Mouse (Mus musculus) granulocyte monocyte progenitor cell, adult 5-6 weeks (primary cell): ENCODE data around the gene Rbm20. TPM values are rescaled to one million over a fixed set of nuclear protein-coding genes. Genes with fewer than 3 reads are reported as not detected.
"Not testable (repeated sequence)": the region's sequence is repeated elsewhere in the genome, so short reads cannot be mapped to it uniquely, and the experiment has no call there.

Experiments used
- ATAC-seq: replicated peaks from 2 replicates; pipeline ENCODE4 v1.8.0; 2016; ENCODE audit warnings: mild to moderate bottlenecking, moderate TSS enrichment, inconsistent platforms; ENCODE audit not compliant: poor library complexity, severe bottlenecking
- total RNA-seq, 2 experiments: library from RNA; stranded (forward) in 1 of 2; stranded (reverse) in 1 of 2; fragments of 200-712, 200-1000 nt in 1 of 2; fragments of >200 nt in 1 of 2; fragmentation: Nextera tagmentation in 1 of 2; gene quantifications; 2 replicates each; pipeline ENCODE4 v1.2.3; 2014 to 2017

The Rbm20 gene
- total RNA-seq, 2 experiments from 2014 or later: 0.05 to 0.09 TPM

DNA sequence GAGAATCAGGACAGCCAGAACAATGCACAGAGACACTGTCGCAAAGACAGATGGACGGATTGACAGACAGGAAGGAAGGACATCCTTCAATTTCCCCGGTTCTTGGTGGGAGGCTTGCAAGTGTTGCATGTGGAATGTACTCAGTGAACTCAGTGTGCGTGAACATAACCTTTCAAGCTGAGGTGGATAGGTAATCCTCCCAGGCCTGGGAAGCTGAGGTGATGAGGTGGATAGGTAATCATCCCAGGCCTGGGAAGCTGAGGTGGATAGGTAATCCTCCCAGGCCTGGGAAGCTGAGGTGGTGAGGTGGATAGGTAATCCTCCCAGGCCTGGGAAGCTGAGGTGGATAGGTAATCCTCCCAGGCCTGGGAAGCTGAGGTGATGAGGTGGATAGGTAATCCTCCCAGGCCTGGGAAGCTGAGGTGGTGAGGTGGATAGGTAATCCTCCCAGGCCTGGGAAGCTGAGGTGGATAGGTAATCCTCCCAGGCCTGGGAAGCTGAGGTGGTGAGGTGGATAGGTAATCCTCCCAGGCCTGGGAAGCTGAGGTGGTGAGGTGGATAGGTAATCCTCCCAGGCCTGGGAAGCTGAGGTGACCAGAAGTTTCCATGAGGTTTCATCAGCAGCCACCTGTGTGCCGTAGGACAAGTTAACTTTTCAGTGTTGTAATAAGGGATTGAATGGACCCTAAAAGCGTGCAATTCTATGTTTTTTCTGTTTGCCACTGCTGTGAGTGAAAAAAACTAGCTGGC lies 129.6 kb downstream of the Rbm20 start:
- ATAC-seq: not testable (repeated sequence)

DNA sequence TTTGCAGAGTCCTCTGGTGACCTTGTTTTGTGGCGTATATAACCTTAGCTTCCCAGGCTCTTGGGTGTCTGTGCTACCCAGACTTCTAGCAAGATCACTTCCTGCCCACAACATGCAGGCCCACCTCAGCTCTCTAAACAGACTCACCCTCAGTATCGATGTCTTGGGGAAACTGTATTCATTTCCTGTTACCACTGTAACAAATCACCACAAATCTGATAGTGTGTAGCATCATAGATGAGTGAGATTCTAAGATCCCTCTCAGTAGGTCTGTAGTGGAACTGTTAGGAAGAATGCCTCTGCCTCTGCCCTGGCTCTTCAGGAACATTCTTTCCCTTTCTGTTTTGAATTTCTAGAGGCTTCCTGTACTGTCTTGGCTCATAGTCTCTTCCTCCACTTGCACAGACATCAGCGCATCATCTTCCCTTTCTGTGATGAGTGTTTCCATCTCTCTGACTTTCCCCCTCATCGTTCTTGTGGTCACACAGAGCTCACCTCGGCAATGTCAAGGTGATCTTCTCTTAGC lies 130.2 kb downstream of the Rbm20 start:
- ATAC-seq: peak; percentile 60

DNA sequence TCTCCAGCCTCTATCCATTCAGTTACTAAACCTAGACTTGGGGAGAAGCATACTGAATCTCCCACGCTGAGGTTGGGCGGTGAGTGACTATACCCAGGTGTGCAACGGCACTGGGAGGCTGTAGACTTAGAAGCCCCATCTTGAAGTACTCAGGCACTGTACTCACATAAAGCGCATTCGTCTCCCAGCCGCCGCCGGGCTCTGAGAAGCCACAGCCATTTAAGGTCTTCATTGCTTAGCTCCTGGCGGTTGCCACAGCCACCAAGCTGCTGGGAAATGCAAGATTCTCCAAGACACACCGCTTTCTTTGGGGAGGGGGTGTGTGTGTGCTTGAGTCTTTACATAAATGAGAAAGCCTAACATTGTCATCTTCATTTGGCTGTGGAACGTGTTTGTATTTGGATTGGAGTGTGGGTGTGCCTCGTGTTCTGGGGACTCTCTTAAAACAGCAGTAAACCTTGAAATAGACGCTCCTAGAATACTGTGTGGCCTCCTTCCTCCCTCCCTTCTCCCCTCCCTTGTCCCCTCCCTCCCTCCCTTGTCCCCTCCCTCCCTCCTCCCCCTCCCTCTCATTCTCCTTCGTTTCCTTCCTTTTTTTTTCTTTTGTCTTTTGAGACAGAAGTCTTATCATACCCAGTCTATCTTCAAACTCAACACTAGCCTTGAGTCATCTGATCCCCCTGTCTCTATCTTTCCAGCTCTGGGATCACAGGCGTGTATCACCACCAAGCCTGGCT lies 131.1 kb downstream of the Rbm20 start:
- peak; percentile 29 for ATAC-seq

DNA sequence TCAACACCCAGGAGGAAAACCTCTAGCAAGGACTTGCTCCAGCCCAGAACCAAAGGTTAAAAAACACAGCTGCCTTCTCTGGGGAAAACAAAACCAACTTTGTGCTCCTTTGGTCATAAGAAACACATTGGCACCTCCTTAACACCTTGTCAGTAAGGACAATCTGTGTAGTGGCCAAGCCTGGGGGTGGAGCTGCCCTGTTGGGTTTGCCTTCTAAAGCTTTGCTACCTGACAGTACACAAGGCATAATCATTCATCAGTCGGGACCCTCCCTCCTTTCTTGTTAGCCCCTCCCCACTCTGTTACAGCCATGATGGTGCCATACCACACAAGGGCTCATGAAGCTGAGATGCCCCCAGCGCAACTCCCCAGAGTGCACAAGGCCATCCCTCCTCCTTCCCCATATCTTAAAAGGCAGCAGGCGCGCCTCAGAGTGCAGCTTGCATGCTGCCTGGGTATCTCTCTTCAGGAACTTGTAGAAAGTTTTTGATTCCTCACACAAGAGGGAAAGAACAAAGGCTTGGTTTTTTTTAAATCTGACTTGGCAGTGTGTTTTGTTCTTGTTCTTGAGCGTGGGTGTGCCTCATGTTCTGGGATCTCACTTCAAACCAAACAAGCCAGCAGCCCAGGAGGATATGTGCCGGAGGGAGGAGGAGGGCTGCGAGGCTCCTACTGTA lies 132.2 kb downstream of the Rbm20 start:
- no peak for ATAC-seq

DNA sequence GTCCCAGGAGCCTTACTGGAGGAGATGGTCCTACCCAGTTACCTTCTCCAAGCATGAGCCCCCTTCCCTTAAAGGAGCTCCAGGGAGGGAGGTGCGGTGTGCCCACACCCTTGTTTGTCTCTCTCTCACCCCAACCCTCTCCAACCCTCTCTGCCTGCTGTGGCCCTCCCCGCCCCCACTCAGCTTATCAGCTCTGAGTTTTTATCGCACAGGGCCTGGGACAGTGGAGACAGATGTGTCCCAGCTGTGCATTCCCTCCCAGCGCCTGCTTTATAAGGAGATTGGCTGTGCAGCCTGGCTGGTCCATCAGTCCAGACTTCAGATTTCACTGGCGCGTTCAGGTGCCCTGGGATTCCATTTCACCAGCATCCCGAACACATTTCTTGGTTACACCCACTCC lies 132.9 kb downstream of the Rbm20 start:
- ATAC-seq: no peak

DNA sequence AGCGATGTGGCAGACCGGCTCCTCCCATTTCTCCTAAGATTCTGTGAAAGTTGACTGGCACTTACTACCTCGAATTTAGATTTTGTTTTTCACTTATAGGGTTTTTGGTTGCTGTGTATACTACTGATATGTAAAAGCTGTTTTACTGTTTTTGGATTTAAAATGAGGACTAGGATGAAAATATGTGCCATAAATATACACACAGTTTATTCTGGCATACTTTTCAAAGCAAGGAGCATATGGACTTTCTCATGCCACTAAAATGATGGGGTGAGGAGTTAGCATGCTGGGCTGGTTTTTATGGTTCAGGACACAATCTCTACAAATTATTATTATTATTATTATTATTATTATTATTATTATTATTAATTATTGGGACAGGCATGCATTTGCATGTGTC lies 133.5 kb downstream of the Rbm20 start:
- ATAC-seq: no peak

DNA sequence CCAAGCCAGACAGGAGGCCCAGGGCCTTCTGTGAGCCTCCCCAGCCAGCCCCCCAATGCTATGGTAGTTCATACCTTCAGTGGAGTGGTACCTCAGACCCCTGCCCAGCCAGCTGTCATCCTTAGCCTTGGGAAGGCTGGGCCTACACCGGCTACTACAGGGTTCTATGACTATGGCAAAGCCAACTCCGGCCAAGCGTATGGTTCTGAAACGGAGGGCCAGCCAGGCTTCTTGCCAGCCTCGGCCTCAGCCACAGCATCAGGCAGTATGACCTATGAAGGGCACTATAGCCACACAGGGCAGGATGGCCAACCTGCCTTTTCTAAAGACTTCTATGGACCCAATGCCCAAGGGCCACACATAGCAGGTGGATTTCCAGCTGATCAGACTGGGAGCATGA lies 136.5 kb downstream of the Rbm20 start:
- ATAC-seq: no peak

DNA sequence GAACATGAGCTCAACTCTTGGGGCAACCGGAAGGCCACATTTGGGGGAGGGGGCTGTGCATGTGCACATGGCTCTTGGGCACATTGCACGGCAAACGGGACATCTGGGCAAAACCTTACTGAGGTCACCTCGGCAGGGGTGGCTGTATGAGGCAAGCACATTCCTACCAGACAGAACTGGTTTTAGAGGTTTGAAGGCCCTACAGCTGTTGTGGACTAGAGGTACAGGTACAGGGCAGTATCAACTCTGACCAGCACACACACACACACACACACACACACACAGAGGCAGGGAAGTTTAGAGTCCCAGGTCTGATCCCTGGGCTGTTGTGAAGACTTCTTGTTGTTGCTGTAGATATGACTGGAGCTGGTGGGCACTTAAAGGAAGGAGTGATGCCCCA lies 138.6 kb downstream of the Rbm20 start:
- ATAC-seq: no peak

DNA sequence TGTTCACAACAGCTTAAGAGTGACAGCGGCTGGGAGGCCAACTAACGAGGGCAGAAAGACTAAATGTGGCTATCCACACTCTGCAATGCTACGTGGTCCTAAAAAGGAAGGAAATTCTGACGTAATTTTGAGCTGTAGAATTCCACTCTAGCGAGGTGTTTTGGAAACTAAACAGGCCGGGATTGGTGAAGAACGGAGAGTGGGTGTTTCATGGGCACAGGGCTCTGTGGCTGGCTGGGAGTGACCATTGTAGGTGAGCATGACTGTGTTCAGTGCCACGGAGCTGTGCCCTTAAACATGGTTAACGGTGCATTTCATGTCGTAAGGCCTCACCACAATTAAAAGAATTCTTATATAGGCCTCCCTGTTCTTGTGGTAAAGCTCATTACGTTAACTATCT lies 139.1 kb downstream of the Rbm20 start:
- ATAC-seq: peak; percentile 77

DNA sequence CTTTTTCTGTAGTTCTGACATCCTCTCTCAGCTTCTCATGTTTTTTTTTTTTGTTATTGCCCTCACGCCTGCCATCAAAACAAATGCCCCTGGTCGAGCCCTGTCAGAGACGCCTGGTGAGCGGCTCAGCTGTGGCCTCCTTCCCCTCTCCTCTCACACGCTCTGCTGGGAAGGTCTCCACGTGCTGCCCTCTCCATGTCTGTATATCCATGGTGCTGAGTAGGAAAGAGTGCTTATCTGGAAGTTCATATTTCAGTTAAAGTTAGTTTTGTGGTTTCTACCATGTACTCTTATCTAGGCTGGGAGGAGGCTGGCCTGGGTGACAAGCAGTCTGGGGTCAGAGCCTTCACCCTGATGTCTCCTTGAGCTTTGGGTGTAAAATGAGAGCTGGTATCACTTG lies 142.2 kb downstream of the Rbm20 start:
- ATAC-seq: peak; percentile 8; the same call in 1 of the 2 replicates

DNA sequence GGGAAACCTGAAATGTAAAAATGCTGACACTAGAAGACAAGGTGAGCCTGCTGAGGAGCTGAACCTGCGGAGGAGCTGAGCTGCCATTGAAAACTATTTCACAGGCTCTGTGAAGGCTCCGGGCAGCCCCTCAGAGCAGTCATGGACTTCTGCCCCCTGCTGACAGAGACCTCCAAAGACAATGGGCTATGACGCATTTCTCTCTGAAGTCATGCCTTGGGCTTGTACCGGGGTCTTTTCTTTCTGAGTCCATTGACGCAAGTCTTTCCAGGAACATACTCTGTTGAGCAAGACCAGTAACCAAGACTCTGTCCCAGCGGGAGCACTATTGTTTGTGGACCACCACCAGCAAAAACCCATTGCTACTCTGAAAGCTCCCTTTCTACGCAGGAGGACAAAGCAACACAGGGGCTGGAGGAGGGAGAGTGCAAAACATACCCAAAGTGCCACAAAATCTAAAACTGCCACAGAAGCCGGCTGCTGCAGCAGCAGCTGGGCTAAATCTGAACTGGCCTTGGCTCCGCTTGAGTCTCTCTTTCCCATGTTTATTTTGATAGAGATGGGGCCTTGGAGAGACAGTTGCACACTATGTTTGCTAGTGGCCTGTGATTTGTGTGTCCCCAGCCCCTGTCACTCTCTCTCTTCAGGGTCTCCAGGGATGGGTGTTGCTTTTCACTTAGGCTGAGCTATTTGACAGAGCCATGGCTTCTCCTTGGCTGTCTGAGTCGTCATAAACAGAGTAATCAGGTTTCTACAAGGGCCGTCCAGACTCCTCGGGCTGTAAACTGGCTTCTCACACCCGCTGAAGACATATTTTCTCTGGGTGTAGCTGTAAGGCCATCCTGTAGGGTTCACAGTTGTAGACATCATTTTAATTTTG lies 144.4 kb downstream of the Rbm20 start:
- ATAC-seq: peak; percentile 33

DNA sequence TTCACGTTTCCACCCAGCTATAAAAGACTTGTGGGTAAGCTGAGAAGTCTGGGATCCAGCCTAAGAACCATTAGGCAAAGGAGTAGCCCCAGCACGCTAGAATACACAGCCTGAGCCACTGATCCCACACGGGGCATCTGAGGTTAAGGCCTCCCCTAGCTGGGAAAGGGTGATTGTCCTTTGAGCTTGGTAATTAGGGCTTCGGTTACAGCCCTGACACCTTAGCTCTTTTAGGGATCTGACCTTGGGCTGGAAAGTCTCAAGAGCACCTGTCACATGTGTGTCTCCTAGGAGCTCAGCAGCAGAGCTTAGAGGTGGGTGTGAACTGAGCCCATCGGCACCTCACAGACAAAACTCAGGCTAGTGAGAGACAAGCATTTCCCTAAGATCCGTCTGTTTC lies 146.7 kb downstream of the Rbm20 start:
- ATAC-seq: no peak

DNA sequence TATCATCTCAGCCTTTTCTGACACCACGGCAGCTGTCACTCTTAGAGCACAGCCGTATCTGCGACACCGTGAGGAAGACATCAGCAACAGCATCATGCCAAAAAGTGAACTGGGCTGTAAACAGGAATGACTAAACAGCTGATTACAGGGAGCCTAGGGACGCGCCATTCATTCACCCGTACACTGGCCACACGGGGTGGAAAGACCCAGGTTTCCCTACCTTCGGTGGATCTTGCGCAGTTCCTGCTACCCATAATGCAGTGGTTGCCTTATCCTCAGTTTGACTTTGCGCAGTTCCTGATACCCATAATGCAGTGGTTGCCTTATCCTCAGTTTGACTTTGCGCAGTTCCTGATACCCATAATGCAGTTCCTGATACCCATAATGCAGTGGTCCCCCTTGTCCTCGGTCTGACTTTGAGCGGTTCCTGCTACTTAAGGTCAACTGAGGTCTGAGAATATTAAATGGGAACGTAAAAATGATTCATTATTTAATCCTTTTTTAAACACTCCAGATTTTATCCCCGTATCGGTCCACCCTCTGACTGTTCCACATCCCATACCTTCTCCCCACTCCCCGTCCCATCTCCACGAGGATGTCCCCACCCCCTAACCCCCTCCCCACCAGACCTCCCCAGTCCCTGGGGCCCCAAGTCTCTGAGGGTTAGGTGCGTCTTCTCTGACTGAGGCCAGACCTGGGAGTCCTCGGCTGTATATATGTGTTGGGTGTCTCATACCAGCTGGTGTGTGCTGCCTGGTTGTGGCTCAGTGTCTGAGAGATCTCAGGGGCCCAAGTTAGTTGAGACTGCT lies 148.0 kb downstream of the Rbm20 start:
- peak; percentile 83 for ATAC-seq

DNA sequence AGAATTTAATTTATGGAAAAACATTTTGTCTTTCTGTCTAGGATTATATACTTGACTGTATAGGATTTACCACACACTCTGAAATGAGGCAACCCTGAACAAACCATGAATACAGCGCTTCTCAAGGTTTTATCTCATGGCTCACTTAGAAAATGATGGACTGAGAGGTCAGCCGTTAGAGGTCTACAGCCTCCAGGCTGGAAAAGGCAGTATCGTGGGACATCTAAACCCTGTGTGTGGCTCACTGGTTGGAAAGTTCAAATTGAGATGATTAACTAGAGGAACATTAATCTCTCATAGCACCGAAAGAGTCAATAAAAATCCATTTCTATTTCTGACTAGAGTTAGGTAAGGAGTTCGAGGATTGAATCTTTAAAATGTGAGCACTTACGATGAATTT lies 152.9 kb downstream of the Rbm20 start:
- no peak for ATAC-seq

DNA sequence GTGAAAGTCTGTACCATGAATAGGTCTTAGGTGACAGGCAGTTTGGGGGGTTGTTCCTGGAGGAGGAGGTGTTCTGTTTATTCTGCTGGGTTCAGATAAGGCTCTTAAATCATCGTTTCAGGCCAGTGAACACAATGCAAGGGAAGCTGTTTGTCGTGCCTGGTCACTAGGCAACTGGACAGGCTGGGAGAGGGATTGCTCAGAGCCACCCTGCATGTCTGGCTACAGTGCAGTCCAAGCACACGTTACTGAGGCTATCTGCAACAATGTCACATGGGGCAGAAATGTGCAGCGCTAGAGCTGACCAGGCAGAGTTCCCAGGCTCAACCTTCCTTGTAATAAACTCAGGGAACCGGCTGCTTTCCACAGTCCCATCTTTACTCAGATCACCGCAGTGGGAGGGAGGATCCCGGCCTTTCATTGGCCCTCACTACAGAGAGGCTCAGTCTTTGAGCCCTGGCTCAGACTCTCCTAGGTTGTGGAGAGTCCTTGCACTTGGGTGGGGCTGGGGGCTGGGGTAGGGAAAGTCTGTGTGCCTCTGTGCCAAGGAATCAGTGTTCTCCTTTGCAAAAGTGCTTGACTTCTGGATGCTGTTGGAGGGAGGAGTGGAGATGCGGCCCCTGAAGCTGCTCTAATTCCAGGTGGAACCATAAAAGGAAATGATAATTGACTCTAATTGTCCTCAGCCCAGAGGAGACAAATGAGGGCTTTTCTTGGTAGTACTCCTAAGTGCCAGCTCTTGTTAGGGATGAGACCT lies 153.5 kb downstream of the Rbm20 start:
- ATAC-seq: no peak

DNA sequence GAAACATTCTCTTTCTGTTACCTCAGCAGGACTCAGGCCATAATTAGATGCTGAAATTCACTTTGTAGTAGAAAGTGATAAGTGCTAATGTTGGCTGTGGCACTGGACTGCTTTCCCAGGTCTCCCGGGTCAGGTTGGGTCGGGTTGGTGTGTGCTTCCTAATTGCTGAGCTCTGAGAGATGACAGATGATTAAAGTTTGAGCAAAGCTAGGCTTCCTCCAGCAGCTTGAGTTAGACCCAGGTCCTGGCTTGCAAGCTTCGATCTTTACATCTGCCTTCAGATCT lies 154.0 kb downstream of the Rbm20 start:
- ATAC-seq: no peak

DNA sequence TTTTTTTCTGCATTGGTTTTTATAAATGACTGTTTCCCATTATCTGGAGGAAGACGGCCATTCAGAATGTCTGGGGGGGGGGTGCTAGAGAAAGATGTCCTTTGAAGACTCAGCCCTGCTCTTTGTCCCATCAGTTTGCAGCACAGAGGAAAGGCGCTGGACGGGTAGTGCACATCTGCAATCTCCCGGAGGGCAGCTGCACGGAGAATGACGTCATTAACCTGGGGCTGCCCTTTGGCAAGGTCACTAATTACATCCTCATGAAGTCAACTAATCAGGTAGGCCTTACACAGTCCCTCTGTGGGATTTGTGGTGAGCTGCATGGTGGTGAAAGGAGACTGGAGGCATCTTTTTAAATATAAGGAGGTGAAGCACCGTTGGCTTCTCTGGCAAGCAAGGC lies 155.4 kb downstream of the Rbm20 start:
- ATAC-seq: no peak

DNA sequence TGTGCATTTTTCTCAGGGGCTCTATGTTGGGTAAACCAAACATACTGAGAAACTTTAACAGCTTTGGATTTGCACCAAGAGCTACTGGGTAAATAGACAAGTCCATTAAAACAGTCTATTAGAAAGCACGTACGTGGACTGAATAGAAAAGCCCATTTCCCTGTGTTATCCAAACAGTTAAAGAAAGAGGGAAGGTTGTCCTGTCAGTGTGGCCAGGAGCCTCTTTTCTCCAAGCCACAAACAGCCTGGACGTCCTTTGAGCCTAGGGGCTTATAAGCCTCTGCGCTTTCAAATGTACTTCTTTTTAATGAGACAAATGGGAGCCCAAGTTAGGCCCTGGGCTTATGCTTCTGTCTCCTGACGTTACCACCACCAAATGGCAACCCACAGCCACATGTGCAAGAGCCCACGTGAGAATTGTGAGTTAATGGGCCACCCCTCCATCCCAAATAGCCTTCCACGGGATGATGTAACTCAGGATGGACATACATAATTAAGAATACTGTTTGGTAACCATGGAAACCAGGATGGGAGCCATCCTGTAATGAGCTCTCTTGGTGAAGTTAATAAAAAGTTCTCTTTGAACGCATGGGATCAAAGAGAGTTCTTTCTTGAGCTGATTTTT lies 156.8 kb downstream of the Rbm20 start:
- no peak for ATAC-seq
